Mouse (Mus musculus) gonadal fat pad, adult 2 months (tissue): ENCODE data around the gene Fry. TPM values are rescaled to one million over a fixed set of nuclear protein-coding genes. Genes with fewer than 3 reads are reported as not detected.

Source experiments
- DNase-seq: peaks from one replicate; pipeline ENCODE4 v3.0.0-alpha.2; 2012; ENCODE audit warnings: low read depth
- polyA plus RNA-seq: library from polyadenylated mRNA; depleted of rRNA; stranded (reverse); fragments of >200 nt; gene quantifications from 2 replicates; pipeline ENCODE4 v1.2.3, GENCODE M21; 2012; rRNA removed

Gene Fry
- 51.6 and 53.3 TPM in 2 replicates for polyA plus RNA-seq

DNA sequence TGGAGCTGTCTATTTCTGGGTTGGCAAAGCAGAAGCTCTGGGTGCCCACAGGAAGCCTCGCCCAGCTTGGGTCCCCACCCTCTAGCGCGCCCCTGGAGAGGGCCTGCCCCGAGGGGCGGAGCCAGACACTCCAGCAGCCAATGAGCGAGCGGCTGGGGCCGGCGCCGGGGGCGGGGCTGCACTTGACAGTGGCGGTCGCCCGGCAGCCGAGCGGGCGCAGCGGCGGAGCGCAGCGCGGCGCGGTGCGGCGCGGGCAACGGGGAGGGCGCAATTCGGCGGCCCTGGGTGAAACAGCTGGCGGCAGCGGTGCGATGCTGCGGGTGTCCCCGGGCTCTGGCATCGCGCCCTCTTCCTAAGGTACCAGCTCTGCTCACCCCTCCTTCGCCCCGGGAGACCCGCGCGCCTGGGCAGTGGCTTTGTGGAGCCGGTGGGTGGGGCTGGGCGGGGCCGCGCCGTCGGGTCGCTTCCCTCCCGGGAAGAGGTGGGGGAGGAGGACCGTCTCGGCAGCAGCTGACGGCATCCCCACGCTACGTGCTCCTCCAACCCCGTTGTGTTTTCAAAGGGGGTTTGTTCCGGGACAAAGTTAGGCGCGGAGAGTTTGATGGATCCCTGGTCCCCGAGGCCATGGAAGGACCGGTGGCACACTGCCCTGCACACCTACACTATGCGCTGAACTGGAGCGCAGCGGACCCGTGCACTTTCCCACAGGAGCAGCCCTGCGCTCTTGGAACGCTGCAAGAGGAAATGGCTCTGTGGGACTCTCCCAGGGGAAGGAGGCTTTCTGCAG is at the start of gene Fry:
Gene Fry (plus strand): TSS at position 191 of the 787 bp plus-strand sequence.
- DNase-seq = no peak

DNA sequence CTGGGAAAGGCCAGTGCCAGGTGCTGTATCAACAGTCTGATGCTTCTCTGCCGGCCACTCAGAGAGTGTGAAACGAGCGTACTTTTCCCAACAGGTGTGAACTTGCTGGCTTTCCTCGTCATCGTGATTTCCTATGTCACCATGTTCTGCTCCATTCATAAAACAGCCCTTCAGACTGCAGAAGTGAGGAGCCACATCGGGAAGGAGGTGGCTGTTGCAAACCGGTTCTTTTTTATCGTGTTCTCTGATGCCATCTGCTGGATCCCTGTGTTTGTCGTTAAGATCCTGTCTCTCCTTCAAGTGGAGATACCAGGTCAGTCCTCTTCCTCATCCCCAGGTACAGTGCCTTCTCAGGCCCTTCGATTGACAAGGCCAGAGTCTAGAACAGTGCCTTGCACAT is 48.4 kb upstream of the Fry start:
- DNase-seq = no peak

DNA sequence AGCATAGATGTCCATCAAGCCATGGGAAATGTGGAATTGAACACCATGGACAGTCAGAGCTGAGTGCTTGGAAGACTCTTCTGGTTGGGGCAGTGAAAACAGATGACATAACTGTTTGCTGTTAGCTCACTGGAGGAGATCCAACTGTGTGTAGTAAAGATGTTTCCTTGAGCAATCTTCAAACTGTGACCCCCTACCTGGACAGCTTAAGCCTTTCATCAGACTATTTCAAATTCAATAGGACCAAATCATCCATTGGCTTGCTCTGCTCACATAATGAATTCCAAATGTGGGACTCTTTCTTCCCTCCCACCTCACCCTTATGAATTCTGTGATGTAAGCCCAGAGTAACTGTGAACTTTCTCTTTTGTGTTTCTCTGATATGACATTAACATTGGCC is 46.7 kb upstream of the Fry start:
- no peak for DNase-seq

DNA sequence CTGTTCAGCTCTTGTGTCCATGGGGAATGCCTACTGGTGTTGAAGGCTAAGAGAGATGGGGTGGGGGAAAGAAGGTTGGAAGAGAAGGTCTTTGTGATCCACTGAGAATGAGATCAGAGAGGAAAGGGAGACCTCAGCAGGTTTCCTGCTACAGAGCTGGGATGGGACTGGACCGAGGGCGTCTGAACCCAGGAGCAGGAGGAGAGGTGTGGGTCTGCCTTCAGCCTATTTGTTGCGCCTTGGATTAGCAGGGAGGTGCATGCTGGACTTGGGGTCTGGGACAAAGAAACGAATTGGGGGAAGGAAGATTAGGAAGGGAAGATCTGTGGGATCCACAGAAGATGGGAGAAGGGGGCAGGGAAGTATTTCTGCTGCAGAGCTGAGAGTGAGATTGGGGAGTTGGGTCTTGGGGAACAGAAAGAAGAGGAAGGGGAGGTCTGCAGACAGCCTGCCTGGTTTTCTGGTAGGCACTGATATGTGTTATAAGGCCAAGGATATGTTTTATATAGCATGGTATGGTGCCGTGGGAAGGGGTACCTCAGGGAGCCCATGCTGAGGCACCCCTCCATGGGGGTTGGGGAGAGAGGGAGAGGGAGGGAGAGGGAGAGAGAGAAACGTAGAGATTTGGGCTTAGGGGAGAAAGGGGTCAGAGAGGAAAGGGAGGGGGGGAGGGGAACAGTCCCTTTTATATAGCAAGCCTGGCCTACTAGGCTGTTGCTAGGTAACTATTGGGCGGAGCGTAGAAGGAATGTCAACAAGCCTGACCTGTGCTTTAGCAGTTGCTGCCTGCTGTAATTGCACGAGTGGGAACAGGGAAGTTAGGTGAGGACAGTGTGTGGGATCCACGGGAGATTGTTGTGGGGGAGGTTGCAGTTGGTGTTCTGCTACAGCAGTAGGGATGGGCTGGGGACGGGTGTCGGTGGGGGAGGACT is 38.3 kb upstream of the Fry start:
- no peak for DNase-seq

DNA sequence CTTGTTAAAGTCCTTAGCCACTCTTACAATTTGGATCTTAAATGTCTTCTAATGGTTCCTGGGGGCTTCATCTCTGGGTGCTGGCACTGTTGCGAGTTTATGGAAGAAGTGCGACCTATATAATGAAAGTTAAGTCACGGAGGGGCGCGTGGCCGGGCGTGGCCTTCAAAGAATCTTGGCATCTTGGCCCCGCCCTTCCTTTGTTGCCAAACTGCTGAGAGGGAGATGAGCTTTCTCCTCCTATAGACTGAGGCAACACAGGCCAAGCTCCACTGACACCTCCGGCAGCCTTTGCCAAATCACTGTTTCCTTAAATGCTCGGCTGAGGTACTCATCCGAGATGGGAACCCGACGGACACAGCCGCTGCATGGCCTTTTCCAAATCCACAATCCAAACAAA is 35.7 kb upstream of the Fry start:
- no peak for DNase-seq

DNA sequence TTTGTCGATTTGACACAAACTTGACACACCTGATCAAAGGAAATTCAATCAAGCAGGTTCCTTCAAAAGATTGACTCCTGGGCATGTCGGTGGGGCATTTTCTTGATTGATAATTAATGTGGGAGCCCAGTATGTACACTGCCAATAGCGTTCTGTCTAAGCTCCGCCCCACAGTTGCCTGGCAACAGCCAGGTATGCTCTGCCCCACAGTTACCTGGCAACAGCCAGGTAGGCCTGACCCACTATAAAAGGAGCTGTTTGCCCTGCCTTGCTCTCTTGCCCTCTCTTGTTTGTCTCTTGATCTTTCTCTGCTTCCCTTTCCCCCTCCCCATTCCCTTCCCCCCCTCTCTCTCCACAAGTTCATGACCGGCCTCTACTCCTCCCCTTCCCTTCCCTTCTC is 35.3 kb upstream of the Fry start:
- no peak for DNase-seq

DNA sequence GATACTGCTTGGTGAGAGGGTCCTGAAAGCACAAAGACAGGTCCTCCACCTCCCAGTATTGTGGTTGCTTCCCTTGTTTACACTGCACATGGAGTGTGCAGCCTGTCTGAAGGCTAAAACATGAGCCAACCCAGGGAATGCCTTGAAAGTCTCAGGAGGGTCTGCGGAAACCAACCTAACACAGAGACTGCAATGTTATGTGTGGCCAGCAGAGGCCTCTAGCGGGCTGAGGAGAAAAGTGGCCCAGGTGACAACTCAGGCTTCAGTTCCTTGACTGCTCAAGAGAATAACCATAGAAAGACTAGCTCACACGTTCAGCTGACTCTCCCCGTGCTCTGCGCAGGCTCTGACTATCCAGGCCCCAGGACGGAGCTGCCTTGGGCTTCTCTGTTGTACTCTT is 20.8 kb upstream of the Fry start:
- DNase-seq = no peak

DNA sequence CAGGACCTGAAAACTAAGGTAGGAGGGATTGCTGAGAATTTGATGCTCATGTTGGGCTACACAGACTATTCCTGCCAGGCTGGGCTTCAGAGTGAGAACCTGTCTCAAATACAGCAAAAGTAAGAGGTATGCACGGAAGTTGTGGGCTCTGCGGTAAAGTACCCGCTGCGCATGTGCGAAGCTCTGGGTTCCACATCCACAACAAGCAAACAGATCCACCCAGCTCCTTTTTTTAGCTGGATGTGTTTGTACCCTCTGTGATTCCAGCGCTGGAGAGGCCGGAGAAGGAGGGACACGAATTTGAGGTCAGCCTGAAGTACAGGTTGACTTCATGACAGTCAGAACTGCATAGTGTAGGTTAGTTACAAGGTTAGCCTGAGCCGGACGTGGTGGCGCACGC is 19.7 kb upstream of the Fry start:
- DNase-seq = no peak

DNA sequence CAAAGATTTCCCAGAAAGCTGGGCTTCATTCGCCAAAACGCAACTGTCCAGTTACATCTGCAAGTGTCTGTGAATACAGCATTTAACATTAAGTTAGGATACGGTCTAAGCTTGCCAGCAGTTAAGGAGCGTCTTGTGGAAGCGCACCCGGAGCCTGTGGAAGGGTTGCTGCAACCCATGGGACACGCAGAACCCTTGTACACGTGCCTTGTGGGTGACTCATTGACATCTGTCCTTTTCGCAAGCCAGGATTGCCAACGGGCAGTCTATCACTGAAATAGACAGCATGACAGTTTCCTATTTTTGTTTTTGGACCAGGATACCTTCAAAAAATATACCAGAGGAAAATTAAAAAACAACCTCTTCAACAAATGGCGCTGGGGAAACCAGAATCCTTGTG is 16.7 kb upstream of the Fry start:
- no peak for DNase-seq

DNA sequence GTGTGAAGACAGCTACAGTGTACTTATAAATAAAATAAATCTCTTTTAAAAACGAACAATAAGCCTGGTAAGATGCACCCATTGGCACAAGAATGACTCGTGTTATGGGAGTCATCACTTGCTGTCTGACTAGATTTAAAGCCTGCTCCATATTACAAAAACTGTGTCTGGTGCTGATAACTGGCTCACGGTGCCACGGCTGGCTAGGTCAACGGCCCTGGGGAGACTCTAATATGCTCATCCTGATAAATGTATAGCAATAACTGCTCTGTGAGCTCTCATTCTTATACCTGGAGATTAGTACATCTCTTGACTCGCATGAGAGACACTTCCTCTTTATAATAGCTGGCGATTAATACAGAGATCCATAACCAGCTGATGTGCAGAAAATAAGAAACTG is 12.1 kb upstream of the Fry start:
- no peak for DNase-seq

DNA sequence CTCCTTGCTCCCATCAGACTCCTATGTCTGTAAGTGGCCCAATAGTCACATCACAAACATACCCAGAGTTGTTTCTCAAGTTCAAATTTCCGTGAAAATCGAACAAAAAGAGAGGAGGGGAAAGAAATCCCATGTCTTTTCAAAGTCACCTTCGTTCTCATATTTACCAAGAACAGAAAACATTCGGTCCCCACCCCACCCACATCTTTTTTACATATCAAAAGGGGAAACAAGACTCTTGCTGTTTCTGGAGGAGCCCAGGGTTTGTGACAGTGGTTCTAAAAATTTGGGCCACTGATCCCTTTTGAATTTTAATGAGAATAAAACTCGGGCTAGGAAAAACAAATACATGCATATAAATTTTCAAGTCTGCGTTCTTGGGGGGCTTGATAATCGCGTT is 7.2 kb upstream of the Fry start:
- DNase-seq = no peak

DNA sequence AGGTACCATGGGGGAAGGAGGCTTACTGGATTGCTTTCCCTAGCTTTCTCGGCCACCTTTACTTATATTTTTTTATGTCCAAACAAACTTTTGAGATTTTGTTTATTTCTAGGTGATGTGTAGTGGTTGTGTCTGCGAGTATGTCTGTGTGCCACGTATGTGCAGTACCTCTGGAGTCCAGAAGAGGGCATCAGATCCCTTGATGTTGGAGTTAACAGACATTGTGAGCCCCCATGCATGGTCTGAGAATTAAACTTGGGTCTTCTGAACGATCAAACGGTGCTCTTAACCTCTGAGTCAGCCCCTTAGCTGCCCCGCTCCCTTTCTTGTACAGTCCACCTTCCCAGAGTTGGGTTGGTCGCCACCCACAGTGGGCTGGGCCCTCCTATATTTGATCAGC is 4.4 kb upstream of the Fry start:
- DNase-seq = no peak

DNA sequence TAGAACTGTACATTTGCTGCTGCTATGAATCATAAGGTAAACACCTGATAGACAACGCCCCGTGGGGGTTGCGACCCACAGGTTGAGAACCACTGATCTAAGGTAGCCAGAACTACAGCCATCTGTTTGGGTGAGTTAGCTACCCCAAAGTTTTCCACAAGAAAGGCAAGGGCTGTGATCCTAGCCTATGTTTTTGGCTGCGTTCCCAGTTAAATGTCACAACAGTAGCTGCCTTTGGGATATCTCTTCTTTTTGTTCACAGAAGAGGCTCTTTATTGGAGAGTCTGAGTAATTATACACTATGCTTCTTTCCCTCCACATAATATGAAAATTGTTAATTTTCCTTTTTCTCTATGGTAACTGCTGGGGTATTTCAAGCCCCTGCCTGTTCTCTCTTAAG is 3.7 kb upstream of the Fry start:
- DNase-seq = no peak

DNA sequence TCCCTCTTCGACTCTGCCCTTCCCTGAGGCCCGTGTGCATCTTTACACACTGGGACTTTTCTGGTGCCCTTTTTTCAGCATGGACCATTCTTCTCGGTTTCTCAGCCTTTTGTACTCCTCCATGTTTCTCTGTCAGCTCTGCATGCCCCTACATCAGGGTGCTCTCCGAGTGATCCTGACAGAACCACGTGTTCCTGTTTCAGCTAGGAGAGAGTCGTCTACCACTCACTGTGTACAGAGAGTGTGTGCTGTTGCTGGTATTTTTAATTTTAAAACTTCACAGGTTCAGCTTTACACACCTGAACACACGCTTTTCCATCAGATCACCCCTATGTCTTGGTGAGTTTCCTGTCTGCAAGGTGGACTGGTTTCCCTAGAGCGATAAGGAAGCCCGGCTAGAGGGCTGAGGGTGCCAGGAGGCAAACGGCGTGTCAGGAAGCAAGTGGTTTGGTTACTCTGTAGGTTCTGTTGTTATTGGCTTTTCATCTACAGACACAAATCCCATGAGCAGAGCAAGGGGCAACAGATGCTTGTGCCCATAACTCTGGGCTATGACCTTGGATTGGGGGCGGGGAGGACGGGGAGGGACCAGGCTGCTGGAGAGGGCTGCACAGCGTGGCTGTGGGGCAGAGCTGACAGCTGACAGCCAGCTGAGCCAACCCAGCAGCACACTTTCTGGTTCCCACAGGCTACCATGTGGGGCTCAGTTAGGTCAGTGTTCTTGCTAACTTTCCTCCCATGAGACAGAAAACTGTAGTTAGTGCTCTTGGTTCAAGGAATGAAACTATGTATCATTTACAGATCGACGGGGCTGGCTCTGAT is 3.0 kb upstream of the Fry start:
- DNase-seq = no peak

DNA sequence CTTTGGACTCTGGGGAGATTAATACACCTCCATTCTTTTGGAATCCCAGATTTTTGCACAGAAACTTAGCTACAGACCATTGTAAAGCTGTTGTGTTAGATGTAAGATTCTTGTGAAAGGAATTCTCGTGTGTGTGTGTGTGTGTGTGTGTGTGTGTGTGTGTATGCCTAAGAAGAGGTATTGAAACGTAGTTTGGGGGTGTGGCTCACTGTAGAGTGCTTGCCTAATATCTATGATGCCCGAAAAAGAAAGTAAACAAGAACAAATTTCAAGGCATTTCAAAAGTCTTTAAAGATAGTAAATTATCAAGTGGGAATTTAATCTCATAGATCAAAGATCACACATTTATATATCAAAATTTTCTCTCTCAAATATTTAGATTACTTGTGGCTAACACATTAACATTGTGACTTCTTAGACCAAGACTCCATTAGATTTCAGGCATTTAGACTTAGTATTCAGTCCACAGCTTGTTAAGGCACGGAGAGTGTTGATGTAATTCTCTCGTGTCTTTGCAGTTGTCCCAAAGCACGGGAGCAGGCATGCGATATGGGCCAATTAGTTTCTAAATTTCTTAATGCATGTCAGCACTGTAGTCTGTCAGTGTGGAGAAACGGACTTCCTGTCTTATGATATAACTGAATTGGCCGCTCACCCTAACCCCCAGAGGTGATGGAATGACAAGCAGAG is 2.1 kb upstream of the Fry start:
- no peak for DNase-seq

DNA sequence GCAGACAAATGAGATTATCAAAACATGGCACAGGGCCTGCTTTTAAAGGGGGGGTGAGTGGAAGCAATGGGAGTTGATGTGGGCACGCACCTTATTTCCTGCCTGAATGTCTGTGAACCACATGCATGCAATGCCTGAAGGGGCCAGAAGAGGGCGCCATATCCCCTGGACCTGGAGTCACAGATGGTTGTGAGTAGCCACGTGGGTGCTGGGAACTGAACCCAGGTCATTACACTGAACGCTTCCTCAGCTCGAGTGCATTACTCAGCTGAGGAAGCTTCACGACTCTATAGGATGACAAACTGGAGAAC is 1.6 kb upstream of the Fry start:
- no peak for DNase-seq

DNA sequence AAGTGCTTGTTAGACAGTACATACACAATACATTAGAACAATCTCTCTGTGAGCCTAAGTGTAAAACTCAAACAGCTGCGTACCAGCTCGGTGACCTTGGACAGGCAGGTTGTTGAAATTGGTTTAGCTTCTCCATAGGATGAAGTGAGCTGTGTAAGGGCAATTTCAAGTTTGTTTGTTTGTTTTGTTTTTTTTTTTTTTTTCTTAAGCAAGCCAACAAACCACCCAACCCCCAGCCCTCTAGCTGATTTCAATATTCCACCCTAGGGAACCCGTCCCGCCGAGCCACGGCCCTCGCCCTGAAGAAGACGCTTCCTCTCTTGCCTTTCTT is 356 bp upstream of the Fry start:
- DNase-seq = no peak

DNA sequence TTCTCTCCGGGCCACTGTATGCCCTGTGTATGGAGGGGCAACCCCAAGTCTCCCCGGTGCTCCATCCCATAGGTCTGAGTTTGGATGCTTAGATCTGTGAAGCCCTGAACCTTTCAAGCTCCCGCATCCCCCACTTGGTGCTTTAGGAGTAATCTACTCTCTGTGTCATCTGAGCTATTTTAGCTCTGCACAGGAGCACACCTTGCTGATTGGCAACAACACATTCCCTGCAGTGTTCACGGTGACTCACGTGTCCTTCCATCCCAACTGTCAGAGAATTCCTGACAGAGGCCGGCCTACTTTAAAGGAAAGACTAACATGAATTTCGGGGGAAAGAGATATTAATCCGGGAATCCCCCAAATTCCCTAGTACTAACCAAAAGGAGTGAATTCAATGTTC is 2.2 kb downstream of the Fry start:
- DNase-seq = no peak

DNA sequence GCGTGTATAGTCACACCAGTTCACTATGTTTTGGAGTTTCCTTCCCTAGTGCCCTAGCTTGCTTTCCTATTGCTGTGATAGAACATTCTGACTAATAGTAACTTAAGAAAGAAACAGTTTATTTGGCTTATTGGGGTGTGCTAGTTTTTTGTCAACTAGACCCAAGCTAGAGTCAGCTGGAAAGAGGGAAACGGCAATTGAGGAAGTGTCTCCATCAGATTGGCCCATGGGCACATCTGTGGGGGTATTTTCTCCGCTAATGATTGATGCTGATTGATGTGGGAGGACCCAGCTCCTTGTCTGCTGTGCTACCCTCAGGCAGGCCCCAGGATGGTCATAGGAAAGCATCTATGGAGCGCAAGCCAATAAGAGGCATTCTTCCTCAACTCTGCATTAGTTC is 3.6 kb downstream of the Fry start:
- no peak for DNase-seq

DNA sequence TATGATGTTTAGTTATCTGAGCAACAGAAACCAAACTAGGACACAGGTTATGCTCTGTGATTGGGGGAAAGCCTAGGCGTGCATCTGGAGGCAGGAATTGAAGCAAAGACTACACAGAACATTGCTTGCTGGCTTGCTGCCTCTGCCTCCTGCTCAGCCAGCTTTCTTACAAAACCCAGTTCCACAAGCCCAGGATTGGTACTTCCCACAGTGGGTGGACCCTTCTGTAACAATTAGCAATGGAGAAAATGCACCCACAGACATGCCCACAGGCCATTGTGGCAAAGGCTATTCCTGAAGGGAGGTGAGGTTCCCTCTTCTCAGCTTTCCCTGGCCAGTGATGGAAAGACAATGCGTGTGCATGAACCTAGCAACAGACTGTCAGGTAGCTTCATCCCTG is 4.1 kb downstream of the Fry start:
- no peak for DNase-seq

DNA sequence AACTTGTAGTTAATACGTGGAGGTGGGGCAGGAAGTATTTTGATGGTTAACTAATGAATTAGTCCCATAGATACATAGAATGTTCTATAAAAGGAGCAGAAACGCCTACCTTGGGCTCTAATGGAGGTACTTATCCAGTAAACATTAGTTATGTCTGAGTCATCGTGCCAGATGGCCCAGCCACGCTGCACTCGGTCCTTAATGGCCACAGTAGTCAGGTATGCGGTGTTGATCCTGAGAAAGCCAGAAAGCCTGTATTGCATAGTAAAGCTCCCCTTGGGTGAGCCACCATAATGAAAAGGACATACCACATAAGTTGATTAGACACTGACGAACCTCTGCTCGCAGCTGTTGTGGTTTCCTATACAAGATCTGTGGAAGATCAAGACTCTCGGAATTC is 7.5 kb downstream of the Fry start:
- DNase-seq = no peak

DNA sequence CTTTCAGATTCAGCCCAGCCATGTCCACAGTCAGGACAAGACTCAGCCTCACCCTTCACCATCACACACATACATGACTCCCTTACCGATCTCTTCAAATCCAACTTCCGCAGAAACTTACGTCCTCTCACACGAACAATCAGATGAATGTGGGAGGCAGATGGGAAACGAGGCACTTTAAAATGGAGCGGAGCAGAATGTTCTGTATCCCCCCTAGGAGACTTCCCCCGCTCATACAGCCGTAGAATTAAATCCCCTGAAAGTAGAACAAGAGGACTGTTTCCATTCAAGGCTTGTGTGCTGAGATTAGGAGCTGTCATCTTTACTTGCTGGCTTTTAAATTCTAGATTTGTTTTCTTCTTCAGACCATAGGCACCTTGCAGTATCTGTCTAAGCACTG is 10.0 kb downstream of the Fry start:
- DNase-seq = no peak
